Mouse (Mus musculus): ENCODE measurements at regions not wholly inside any gene's neighbourhood (a gene's known extent, or its start where the extent isn't known, plus 50 kb on each side); places are given as distances from the start of the nearest gene placed in this dataset.
"Not testable (repeated sequence)": the region's sequence is repeated elsewhere in the genome, so short reads cannot be mapped to it uniquely, and the experiment has no call there.

- ATAC-seq, result no peak
These were observed 74.1 kb upstream of the Speer2 start for GRCm38 (mm10) chr16:69937514-69938194.

- no peak for ATAC-seq
These were observed 80.1 kb upstream of the Speer2 start for GRCm38 (mm10) chr16:69943635-69944034.

- no peak for ATAC-seq
These were observed 85.2 kb upstream of the Speer2 start for GRCm38 (mm10) chr16:69948783-69949182.

GRCm38 (mm10) chr16:69949339-69949738 lies 85.8 kb upstream of the Speer2 start:
- ATAC-seq, result no peak

- ATAC-seq, result no peak
These were observed 88.0 kb upstream of the Speer2 start for GRCm38 (mm10) chr16:69951581-69951980.

GRCm38 (mm10) chr16:69966561-69966960 lies 103.0 kb upstream of the Speer2 start:
- ATAC-seq, result not testable (repeated sequence)

- ATAC-seq, result no peak
These were observed 116.4 kb upstream of the Speer2 start for GRCm38 (mm10) chr16:69979813-69980527.

- no peak for ATAC-seq
These were observed 120.8 kb upstream of the Speer2 start for GRCm38 (mm10) chr16:69984320-69984719.

- no peak for ATAC-seq
These were observed 128.4 kb upstream of the Speer2 start for GRCm38 (mm10) chr16:69991907-69992470.

- no peak for ATAC-seq
These were observed 129.2 kb upstream of the Speer2 start for GRCm38 (mm10) chr16:69992715-69993114.

GRCm38 (mm10) chr16:70006863-70007262 lies 143.3 kb upstream of the Speer2 start:
- ATAC-seq, result peak; percentile 66

GRCm38 (mm10) chr16:70016980-70017379 lies 153.4 kb upstream of the Speer2 start:
- no peak for ATAC-seq

GRCm38 (mm10) chr16:70019564-70019963 lies 156.0 kb upstream of the Speer2 start:
- ATAC-seq, result no peak

- ATAC-seq, result no peak
These were observed 157.9 kb upstream of the Speer2 start for GRCm38 (mm10) chr16:70021436-70021835.

- no peak for ATAC-seq
These were observed 165.1 kb upstream of the Speer2 start for GRCm38 (mm10) chr16:70028649-70029048.

GRCm38 (mm10) chr16:70045547-70045946 lies 182.0 kb upstream of the Speer2 start:
- no peak for ATAC-seq

GRCm38 (mm10) chr16:70046009-70046408 lies 182.5 kb upstream of the Speer2 start:
- no peak for ATAC-seq

- no peak for ATAC-seq
These were observed 186.3 kb upstream of the Speer2 start for GRCm38 (mm10) chr16:70049850-70050249.

GRCm38 (mm10) chr16:70071471-70071870 lies 207.9 kb upstream of the Speer2 start:
- ATAC-seq, result no peak

GRCm38 (mm10) chr16:70073740-70074139 lies 210.2 kb upstream of the Speer2 start:
- no peak for ATAC-seq

- no peak for ATAC-seq
These were observed 216.0 kb upstream of the Speer2 start for GRCm38 (mm10) chr16:70079497-70079896.

- no peak for ATAC-seq
These were observed 222.5 kb upstream of the Gbe1 start for GRCm38 (mm10) chr16:70091291-70091690.

GRCm38 (mm10) chr16:70091963-70092362 lies 221.8 kb upstream of the Gbe1 start:
- ATAC-seq, result no peak

- ATAC-seq, result no peak
These were observed 220.5 kb upstream of the Gbe1 start for GRCm38 (mm10) chr16:70093224-70093623.

Measured in CD4-positive, CD25-positive, alpha-beta regulatory T cell, adult 4 months (primary cell).